Mouse (Mus musculus): ENCODE measurements at regions not wholly inside any gene's neighbourhood (a gene's known extent, or its start where the extent isn't known, plus 50 kb on each side); places are given as distances from the start of the nearest gene placed in this dataset.

GRCm38 (mm10) chr2:160256251-160256650 is 77.7 kb downstream of the Gm826 start:
- DNase-seq, result no peak

GRCm38 (mm10) chr2:160250228-160250627 is 83.7 kb downstream of the Gm826 start:
- DNase-seq, result no peak

- peak; percentile 70 to 72 for DNase-seq
Measured at GRCm38 (mm10) chr2:160249104-160250093, 84.6 kb downstream of the Gm826 start.

GRCm38 (mm10) chr2:160247286-160247685 is 86.7 kb downstream of the Gm826 start:
- DNase-seq, result no peak

GRCm38 (mm10) chr2:160246356-160246755 is 87.6 kb downstream of the Gm826 start:
- no peak for DNase-seq

GRCm38 (mm10) chr2:160244866-160245265 is 89.1 kb downstream of the Gm826 start:
- DNase-seq, result peak in 1 of 2 experiments; percentile 26

- no peak for DNase-seq
Measured at GRCm38 (mm10) chr2:160240531-160241379, 93.2 kb downstream of the Gm826 start.

GRCm38 (mm10) chr2:160237436-160238104 is 96.4 kb downstream of the Gm826 start:
- no peak for DNase-seq

GRCm38 (mm10) chr2:160236806-160237205 is 97.2 kb downstream of the Gm826 start:
- no peak for DNase-seq

- no peak for DNase-seq
Measured at GRCm38 (mm10) chr2:160230786-160231185, 103.2 kb downstream of the Gm826 start.

GRCm38 (mm10) chr2:160228331-160229035 is 105.5 kb downstream of the Gm826 start:
- peak; percentile 70 to 83 for DNase-seq

GRCm38 (mm10) chr2:160225450-160225849 is 108.5 kb downstream of the Gm826 start:
- DNase-seq, result peak in 1 of 2 experiments; percentile 26

GRCm38 (mm10) chr2:160223366-160223765 is 110.6 kb downstream of the Gm826 start:
- DNase-seq, result no peak

GRCm38 (mm10) chr2:160221772-160222171 is 112.2 kb downstream of the Gm826 start:
- no peak for DNase-seq

GRCm38 (mm10) chr2:160220562-160221021 is 113.4 kb downstream of the Gm826 start:
- no peak for DNase-seq

- no peak for DNase-seq
Measured at GRCm38 (mm10) chr2:160214032-160214812, 119.7 kb downstream of the Gm826 start.

GRCm38 (mm10) chr2:160210507-160210906 is 123.5 kb downstream of the Gm826 start:
- no peak for DNase-seq

- no peak for DNase-seq
Measured at GRCm38 (mm10) chr2:160209589-160210264, 124.2 kb downstream of the Gm826 start.

GRCm38 (mm10) chr2:160208295-160208694 is 125.7 kb downstream of the Gm826 start:
- DNase-seq, result no peak

- no peak for DNase-seq
Measured at GRCm38 (mm10) chr2:160207226-160207625, 126.7 kb downstream of the Gm826 start.

GRCm38 (mm10) chr2:160192661-160193060 is 141.3 kb downstream of the Gm826 start:
- no peak for DNase-seq

Data from cerebellum, postnatal 10 days (tissue).